Mouse (Mus musculus): ENCODE results near the gene Prss41. TPM values are rescaled to one million over a fixed set of nuclear protein-coding genes. Genes with fewer than 3 reads are reported as not detected.

Gene Prss41
- polyA plus RNA-seq, 2 experiments = 0.78 to 2.1 TPM

DNA sequence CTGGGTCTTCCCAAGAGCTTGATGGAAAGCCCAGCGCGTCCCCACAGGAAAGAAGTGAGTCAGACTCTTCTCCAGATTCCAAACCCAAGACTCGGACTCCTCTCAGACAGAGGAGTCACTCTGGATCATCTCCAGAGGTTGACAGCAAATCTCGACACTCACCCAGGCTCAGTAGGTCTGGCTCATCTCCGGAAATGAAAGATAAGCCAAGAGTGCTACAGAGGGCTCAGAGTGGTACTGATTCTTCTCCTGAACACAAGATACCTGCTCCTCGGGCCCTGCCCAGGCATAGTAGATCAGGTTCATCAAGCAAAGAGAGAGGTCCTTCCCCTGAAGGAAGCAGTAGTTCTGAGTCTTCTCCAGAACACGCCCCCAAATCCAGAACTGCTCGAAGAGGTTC is 25.4 kb downstream of the Prss41 start:
- Histone ChIP-seq H3K4me1 (ENCODE audit: control insufficient read depth, insufficient read depth, low read length) (no peaks in the 10 kb centered on the region), H3K9ac (ENCODE audit: low read depth, low read length, severe bottlenecking) (no peak overlapping the region), H3K4me3 (replicated peaks; ENCODE audit: low read length) (no peak overlapping the region), H3K36me3 (ENCODE audit: control insufficient read depth, insufficient read depth, low read length) (peaks cover 99% of the 10 kb centered on the region), H3K27ac (replicated peaks; ENCODE audit: low read depth, low read length) (no peak overlapping the region), H3K9me3 (ENCODE audit: control insufficient read depth, low read length) (peaks cover 49% of the 10 kb centered on the region), H3K27me3 (ENCODE audit: control insufficient read depth, insufficient read depth, low read length) (no peaks in the 10 kb centered on the region), H3K4me2 (replicated peaks; ENCODE audit: low read depth, low read length, severe bottlenecking) (no peak overlapping the region)
- DNase-seq (ENCODE audit: low spot score) (no peak), ATAC-seq (ENCODE audit: low FRiP score, low read depth) (no peak)
- WGBS = 98% methylated on average over 8 of the region's 8 CpGs
- no peak for TF ChIP-seq POLR2A (IDR thresholded peaks at IDR 0.05; ENCODE audit: borderline replicate concordance, extremely low read depth, insufficient read depth, insufficient read length)

DNA sequence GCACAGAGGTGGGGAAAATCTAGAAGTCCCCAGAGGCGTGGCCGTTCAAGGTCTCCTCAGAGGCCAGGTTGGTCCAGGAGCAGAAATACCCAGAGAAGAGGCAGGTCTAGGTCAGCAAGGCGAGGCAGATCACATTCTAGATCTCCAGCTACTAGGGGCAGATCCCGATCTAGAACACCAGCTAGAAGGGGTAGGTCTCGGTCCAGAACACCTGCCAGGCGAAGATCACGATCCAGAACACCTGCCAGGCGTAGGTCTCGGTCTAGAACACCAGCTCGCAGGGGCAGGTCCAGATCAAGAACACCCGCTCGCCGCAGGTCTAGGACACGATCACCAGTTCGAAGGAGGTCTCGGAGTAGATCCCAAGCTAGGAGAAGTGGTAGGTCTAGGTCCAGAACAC is 28.3 kb downstream of the Prss41 start:
- ATAC-seq (ENCODE audit: low FRiP score, low read depth) (no peak), DNase-seq (ENCODE audit: low spot score) (no peak)
- H3K9me3 ChIP-seq (ENCODE audit: control insufficient read depth, low read length) = peaks cover 49% of the 10 kb centered on the region

DNA sequence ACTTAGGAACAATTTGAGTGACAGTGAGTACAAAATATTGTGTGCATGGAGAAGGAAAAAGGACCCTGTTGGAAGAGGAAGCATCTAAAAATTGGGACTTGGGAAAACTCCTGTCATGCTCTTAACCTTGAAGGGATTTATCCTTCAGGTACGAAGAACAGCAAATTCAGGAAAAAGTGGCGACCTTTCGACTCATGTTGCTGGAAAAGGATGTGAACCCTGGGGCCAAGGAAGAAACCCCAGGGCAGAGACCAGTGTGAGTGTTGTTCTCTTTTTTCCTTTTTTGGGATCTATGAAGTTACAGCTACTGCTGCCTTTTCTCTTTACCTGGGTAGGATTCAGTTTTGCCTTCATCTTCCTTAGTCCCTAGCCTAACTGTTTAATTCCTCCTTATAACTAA is 36.1 kb downstream of the Prss41 start:
- 96% methylated on average over 3 of the region's 3 CpGs for WGBS
- H3K36me3 ChIP-seq (ENCODE audit: control insufficient read depth, insufficient read depth, low read length) = peaks cover 62% of the 10 kb centered on the region
- no peaks in the 10 kb centered on the region for H3K27me3 ChIP-seq (ENCODE audit: control insufficient read depth, insufficient read depth, low read length)
- no peak overlapping the region for H3K4me2 ChIP-seq (replicated peaks; ENCODE audit: low read depth, low read length, severe bottlenecking)
- no peak overlapping the region for H3K9ac ChIP-seq (ENCODE audit: low read depth, low read length, severe bottlenecking)
- H3K4me3 ChIP-seq (replicated peaks; ENCODE audit: low read length) = no peak overlapping the region
- no peak for ATAC-seq (ENCODE audit: low FRiP score, low read depth)
- no peak for DNase-seq (ENCODE audit: low spot score)
- H3K27ac ChIP-seq (replicated peaks; ENCODE audit: low read depth, low read length) = no peak overlapping the region
- peaks cover 21% of the 10 kb centered on the region for H3K4me1 ChIP-seq (ENCODE audit: control insufficient read depth, insufficient read depth, low read length)
- TF ChIP-seq POLR2A (IDR thresholded peaks at IDR 0.05; ENCODE audit: borderline replicate concordance, extremely low read depth, insufficient read depth, insufficient read length) = no peak
- no peaks in the 10 kb centered on the region for H3K9me3 ChIP-seq (ENCODE audit: control insufficient read depth, low read length)

More for the DNA sequence above, 28.3 kb downstream of the Prss41 start:
- no peak overlapping the region for H3K4me3 ChIP-seq (replicated peaks; ENCODE audit: low read length)
- no peak overlapping the region for H3K27ac ChIP-seq (replicated peaks; ENCODE audit: low read depth, low read length)
- no peak for TF ChIP-seq POLR2A (IDR thresholded peaks at IDR 0.05; ENCODE audit: borderline replicate concordance, extremely low read depth, insufficient read depth, insufficient read length)
- H3K9ac ChIP-seq (ENCODE audit: low read depth, low read length, severe bottlenecking) = no peak overlapping the region
- WGBS = 98% methylated on average over 16 of the region's 16 CpGs
- no peaks in the 10 kb centered on the region for H3K4me1 ChIP-seq (ENCODE audit: control insufficient read depth, insufficient read depth, low read length)
- H3K4me2 ChIP-seq (replicated peaks; ENCODE audit: low read depth, low read length, severe bottlenecking) = no peak overlapping the region
- H3K36me3 ChIP-seq (ENCODE audit: control insufficient read depth, insufficient read depth, low read length) = peaks cover 96% of the 10 kb centered on the region
- H3K27me3 ChIP-seq (ENCODE audit: control insufficient read depth, insufficient read depth, low read length) = no peaks in the 10 kb centered on the region

DNA sequence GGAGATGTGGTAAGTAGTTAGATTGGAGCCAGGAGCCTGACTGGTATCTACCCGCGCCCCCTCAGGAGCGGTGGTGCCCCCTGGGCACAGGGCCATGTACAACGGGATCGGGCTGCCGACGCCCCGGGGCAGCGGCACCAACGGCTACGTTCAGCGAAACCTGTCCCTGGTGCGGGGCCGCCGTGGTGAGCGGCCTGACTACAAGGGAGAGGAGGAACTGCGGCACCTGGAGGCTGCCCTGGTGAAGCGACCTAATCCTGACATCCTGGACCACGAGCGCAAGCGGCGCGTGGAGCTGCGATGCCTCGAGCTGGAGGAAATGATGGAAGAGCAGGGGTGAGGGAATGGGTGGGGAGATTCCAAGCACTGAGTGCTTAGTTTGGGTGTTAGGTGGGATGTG is 37.1 kb downstream of the Prss41 start:
- Histone ChIP-seq H3K9ac (ENCODE audit: low read depth, low read length, severe bottlenecking) (peak overlapping the region; percentile 2; the same call in 1 of the 2 replicates), H3K4me1 (ENCODE audit: control insufficient read depth, insufficient read depth, low read length) (peaks cover 21% of the 10 kb centered on the region), H3K27me3 (ENCODE audit: control insufficient read depth, insufficient read depth, low read length) (no peaks in the 10 kb centered on the region), H3K36me3 (ENCODE audit: control insufficient read depth, insufficient read depth, low read length) (peaks cover 51% of the 10 kb centered on the region), H3K9me3 (ENCODE audit: control insufficient read depth, low read length) (no peaks in the 10 kb centered on the region), H3K27ac (replicated peaks; ENCODE audit: low read depth, low read length) (no peak overlapping the region), H3K4me3 (replicated peaks; ENCODE audit: low read length) (0 out of 2 replicates have a peak overlapping the region, but pooled peaks have one; percentile 5), H3K4me2 (replicated peaks; ENCODE audit: low read depth, low read length, severe bottlenecking) (0 out of 2 replicates have a peak overlapping the region, but pooled peaks have one; percentile 15)
- DNase-seq (ENCODE audit: low spot score) (no peak), ATAC-seq (ENCODE audit: low FRiP score, low read depth) (no peak)
- WGBS = 71% methylated on average over 25 of the region's 25 CpGs
- no peak for TF ChIP-seq POLR2A (IDR thresholded peaks at IDR 0.05; ENCODE audit: borderline replicate concordance, extremely low read depth, insufficient read depth, insufficient read length)

DNA sequence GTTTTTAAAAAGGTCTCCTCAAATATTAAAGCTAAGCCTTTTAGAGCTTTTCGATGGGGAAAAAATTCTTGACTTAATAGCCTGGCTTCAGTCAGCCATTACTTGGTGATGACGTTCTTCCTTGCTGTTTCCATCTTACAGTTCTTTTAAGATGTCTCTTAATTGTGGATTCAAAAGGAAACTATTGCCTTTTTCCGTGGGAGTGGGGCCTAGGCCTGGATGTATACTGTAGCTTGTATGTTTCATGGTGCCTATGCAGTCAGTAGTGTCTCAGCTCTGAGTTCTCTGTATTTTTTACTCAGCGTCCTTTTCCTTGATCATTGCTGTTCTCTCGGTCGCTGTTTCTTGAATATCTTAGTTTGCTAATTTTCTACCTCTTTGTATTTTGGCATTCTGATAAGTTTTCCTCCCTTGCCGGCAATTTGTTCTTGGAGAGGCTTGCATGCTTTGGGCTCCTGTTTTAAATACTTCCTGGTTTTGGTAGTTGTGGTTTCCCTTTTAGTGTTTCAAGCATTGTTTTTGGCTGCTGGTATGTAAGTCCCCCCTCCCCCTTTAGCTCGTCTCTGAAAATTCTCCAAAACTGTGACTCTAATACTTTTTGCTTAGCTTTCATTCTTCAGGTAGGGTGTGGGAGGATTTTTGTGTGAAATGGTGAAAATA is 39.4 kb downstream of the Prss41 start:
- ATAC-seq (ENCODE audit: low FRiP score, low read depth) = no peak
- H3K4me3 ChIP-seq (replicated peaks; ENCODE audit: low read length) = peak overlapping the region; percentile 96
- no peaks in the 10 kb centered on the region for H3K27me3 ChIP-seq (ENCODE audit: control insufficient read depth, insufficient read depth, low read length)
- peak overlapping the region; percentile 86 for H3K4me2 ChIP-seq (replicated peaks; ENCODE audit: low read depth, low read length, severe bottlenecking)
- peak overlapping the region; percentile 93 for H3K9ac ChIP-seq (ENCODE audit: low read depth, low read length, severe bottlenecking)
- H3K9me3 ChIP-seq (ENCODE audit: control insufficient read depth, low read length) = no peaks in the 10 kb centered on the region
- no peak for DNase-seq (ENCODE audit: low spot score)
- 0 out of 2 replicates have a peak overlapping the region, but pooled peaks have one; percentile 52 for H3K27ac ChIP-seq (replicated peaks; ENCODE audit: low read depth, low read length)
- WGBS = 3% methylated on average over 8 of the region's 8 CpGs
- no peak for TF ChIP-seq POLR2A (IDR thresholded peaks at IDR 0.05; ENCODE audit: borderline replicate concordance, extremely low read depth, insufficient read depth, insufficient read length)
- peaks cover 28% of the 10 kb centered on the region for H3K36me3 ChIP-seq (ENCODE audit: control insufficient read depth, insufficient read depth, low read length)
- peaks cover 21% of the 10 kb centered on the region for H3K4me1 ChIP-seq (ENCODE audit: control insufficient read depth, insufficient read depth, low read length)
